ENCODE assay signal across 8 mouse cellular contexts in genomic region chr4:82466144-82466543, GRCm38 (mm10).
A peak's percentile ranks its signal among the peaks of the same experiment; 100 is the strongest.
DNase-seq lines count a peak whose midpoint lies in the region; ATAC-seq and TF ChIP-seq lines count a peak whose summit lies in the region.

No protein-coding gene starts in this region.

- 42% methylated on average over 6 of the region's 6 CpGs for WGBS in lung, embryonic 16.5 days
- WGBS in lung, adult 2 months: 26% methylated on average over 6 of the region's 6 CpGs
- 22% methylated on average over 6 of the region's 6 CpGs for WGBS in heart, postnatal 0 days
- 62% methylated on average over 6 of the region's 6 CpGs for WGBS in stomach, embryonic 14.5 days

- no peak for ATAC-seq in lung, embryonic 16.5 days (ENCODE audit: low read depth)
- ATAC-seq in heart, postnatal 0 days (ENCODE audit: insufficient read depth, low read depth): no peak
- no peak for ATAC-seq in stomach, embryonic 14.5 days (ENCODE audit: insufficient number of reproducible peaks, insufficient read depth, low FRiP score, low read depth)

- no peak overlapping the region for H3K4me3 ChIP-seq in lung, embryonic 16.5 days (ENCODE audit: low read length)
- no peak overlapping the region for H3K4me3 ChIP-seq in lung, adult 2 months (replicated peaks; ENCODE audit: extremely low read depth, low read depth, low read length)
- H3K4me3 ChIP-seq in heart, postnatal 0 days (ENCODE audit: low read depth, low read length): no peak overlapping the region
- H3K4me3 ChIP-seq in stomach, embryonic 14.5 days (ENCODE audit: low read depth, low read length): no peak overlapping the region

- no peaks in the 10 kb centered on the region for H3K36me3 ChIP-seq in lung, embryonic 16.5 days (ENCODE audit: control insufficient read depth, insufficient read depth, low read length)
- no peaks in the 10 kb centered on the region for H3K36me3 ChIP-seq in heart, postnatal 0 days (replicated peaks; ENCODE audit: control insufficient read depth, insufficient read depth, low read length)
- H3K36me3 ChIP-seq in stomach, embryonic 14.5 days (ENCODE audit: control insufficient read depth, insufficient read depth, low read length): no peaks in the 10 kb centered on the region

- no peak for TF ChIP-seq EP300 in heart, postnatal 0 days (IDR thresholded peaks at IDR 0.05; ENCODE audit: low read depth)

- DNase-seq in heart, adult 11 months: peak; percentile 86
- no peak for DNase-seq in heart, adult 8-10 months (ENCODE audit: low spot score)
- DNase-seq in lung, adult 2 months: no peak
- no peak for DNase-seq in heart, postnatal 0 days (ENCODE audit: low spot score)
- DNase-seq in urinary bladder, postnatal 14 days (ENCODE audit: low spot score): no peak
- DNase-seq in retina, postnatal 1 day: no peak

- H3K27me3 ChIP-seq in lung, embryonic 16.5 days (ENCODE audit: control insufficient read depth, insufficient read depth, low read depth, low read length): no peaks in the 10 kb centered on the region
- H3K27me3 ChIP-seq in heart, postnatal 0 days (ENCODE audit: control insufficient read depth, insufficient read depth, low read length): no peaks in the 10 kb centered on the region
- no peaks in the 10 kb centered on the region for H3K27me3 ChIP-seq in stomach, embryonic 14.5 days (ENCODE audit: control insufficient read depth, insufficient read depth, low read length)

- no peak for TF ChIP-seq POLR2A in lung, adult 2 months (IDR thresholded peaks at IDR 0.05; ENCODE audit: borderline replicate concordance, extremely low read depth, low read depth, low read length)

- no peaks in the 10 kb centered on the region for H3K9me3 ChIP-seq in lung, embryonic 16.5 days (ENCODE audit: control insufficient read depth, low read length)
- H3K9me3 ChIP-seq in heart, postnatal 0 days (replicated peaks; ENCODE audit: control insufficient read depth, low read length): no peaks in the 10 kb centered on the region
- H3K9me3 ChIP-seq in stomach, embryonic 14.5 days (ENCODE audit: control insufficient read depth, low read depth, low read length): no peaks in the 10 kb centered on the region

- H3K27ac ChIP-seq in lung, embryonic 16.5 days (ENCODE audit: low read length): peak overlapping the region; percentile 83
- H3K27ac ChIP-seq in heart, postnatal 0 days (ENCODE audit: low read depth): peak overlapping the region; percentile 81
- H3K27ac ChIP-seq in stomach, embryonic 14.5 days (ENCODE audit: low read length): peak overlapping the region; percentile 21; the same call in 1 of the 2 replicates

- no peak overlapping the region for H3K9ac ChIP-seq in lung, embryonic 16.5 days (ENCODE audit: low read length)
- H3K9ac ChIP-seq in heart, postnatal 0 days (replicated peaks; ENCODE audit: low read depth, low read length): no peak overlapping the region; the same call in 1 of the 2 replicates
- no peak overlapping the region for H3K9ac ChIP-seq in stomach, embryonic 14.5 days (replicated peaks; ENCODE audit: low read depth, low read length)

- no peak for TF ChIP-seq CTCF in lung, adult 2 months (IDR thresholded peaks at IDR 0.05; ENCODE audit: insufficient read depth, low read length)
- no peak for TF ChIP-seq CTCF in heart, postnatal 0 days (IDR thresholded peaks at IDR 0.05; ENCODE audit: low read depth)

- H3K4me2 ChIP-seq in lung, embryonic 16.5 days (ENCODE audit: low read depth, low read length): no peak overlapping the region
- H3K4me2 ChIP-seq in heart, postnatal 0 days (ENCODE audit: low read depth, low read length): peak overlapping the region; percentile 39; the same call in 1 of the 2 replicates
- no peak overlapping the region for H3K4me2 ChIP-seq in stomach, embryonic 14.5 days (replicated peaks; ENCODE audit: low read depth, low read length)

- peaks cover 63% of the 10 kb centered on the region for H3K4me1 ChIP-seq in lung, embryonic 16.5 days (replicated peaks; ENCODE audit: control insufficient read depth, insufficient read depth, low read length)
- H3K4me1 ChIP-seq in lung, adult 2 months (ENCODE audit: control insufficient read depth, insufficient read depth, low read length): peaks cover 38% of the 10 kb centered on the region
- H3K4me1 ChIP-seq in heart, postnatal 0 days (ENCODE audit: control insufficient read depth, insufficient read depth): peaks cover 59% of the 10 kb centered on the region
- H3K4me1 ChIP-seq in stomach, embryonic 14.5 days (ENCODE audit: control insufficient read depth, insufficient read depth, low read length): peaks cover 43% of the 10 kb centered on the region

Comparison
In these comparisons a context has a peak if more than half of its experiments do, and no peak if none do; other contexts are left out.
1. H3K27ac ChIP-seq: peak in every context shown above with its lines; median percentile 83 in lung, embryonic 16.5 days; 81 in heart, postnatal 0 days; 21 in stomach, embryonic 14.5 days.